Mouse (Mus musculus) C2C12 (cell line): ENCODE data around the gene Myo7a.
A peak's percentile ranks its signal among the peaks of the same experiment; 100 is the strongest.

Experiments used
- CTCF ChIP-seq: IDR thresholded peaks from one replicate; pipeline ENCODE4 v1.5.1; 2011; ENCODE audit not compliant: control insufficient read depth, insufficient read depth, insufficient read length
- MAX ChIP-seq: IDR thresholded peaks from one replicate; pipeline ENCODE4 v1.6.1; 2011; ENCODE audit warnings: mild to moderate bottlenecking, control low read depth
- MYOD1 ChIP-seq: IDR thresholded peaks from one replicate; pipeline ENCODE4 v1.6.1; 2011; ENCODE audit warnings: low read depth; ENCODE audit not compliant: control insufficient read depth, insufficient read length

DNA sequence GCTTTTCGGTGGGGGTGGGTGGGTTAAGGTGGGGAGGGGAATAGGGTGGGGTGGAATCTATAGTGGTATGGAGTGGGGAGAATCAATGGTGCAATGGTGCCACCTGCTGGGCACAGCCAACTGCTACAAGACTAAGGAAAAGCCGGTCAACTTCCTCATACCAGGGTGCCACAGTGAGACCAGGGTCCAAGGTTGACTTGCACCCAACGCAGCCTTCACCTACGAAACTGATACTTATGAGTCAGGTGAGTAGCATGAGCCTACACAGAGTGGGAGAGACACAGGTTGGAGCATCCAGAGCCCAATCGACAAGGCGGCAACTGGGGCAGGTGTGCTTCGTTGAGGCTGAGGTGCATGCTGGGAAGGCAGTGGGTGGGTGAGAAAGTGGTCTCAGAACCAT is 1.0 kb upstream of the Myo7a start:
- TF ChIP-seq CTCF (peak; percentile 50), MYOD1 (no peak), MAX (no peak)
